Mouse (Mus musculus): ENCODE results near the gene Tle6.

Gene Tle6

DNA sequence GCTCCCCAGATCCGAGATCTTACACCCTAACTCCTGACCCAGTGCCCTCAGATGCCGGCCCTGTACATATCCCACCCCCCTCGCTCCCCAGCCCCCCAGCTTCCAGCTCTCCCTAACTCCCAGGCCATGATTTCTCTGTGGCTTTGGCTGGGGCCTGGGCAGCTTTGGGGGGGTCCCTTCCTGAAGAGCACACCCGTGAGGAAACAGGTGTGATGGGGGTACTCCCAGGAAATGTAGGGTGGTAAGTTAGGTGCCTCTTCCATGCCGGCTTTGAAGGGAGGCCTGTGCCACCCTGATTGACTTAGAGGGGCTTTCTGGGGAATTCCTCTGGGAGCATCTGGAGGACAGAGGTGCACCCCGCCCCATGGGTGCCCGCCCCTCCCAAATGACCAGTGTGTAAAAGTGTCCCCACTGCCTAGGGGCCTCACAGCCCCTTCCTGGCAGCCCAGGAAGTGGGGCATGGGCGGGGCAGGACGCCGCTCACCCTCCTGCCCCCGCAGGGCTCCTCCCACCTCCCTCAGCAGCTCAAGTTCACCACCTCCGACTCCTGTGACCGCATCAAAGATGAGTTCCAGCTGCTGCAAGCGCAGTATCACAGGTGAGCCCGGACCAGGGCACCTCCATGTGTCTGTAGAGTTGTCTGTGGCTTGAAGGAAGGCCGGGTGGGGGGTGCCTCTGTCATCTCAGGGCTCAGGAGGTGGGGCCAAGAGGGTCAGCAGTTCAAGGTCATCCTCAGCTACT lies 40.0 kb downstream of the Tle6 start:
- peak in 1 of 2 experiments; percentile 42 for DNase-seq

DNA sequence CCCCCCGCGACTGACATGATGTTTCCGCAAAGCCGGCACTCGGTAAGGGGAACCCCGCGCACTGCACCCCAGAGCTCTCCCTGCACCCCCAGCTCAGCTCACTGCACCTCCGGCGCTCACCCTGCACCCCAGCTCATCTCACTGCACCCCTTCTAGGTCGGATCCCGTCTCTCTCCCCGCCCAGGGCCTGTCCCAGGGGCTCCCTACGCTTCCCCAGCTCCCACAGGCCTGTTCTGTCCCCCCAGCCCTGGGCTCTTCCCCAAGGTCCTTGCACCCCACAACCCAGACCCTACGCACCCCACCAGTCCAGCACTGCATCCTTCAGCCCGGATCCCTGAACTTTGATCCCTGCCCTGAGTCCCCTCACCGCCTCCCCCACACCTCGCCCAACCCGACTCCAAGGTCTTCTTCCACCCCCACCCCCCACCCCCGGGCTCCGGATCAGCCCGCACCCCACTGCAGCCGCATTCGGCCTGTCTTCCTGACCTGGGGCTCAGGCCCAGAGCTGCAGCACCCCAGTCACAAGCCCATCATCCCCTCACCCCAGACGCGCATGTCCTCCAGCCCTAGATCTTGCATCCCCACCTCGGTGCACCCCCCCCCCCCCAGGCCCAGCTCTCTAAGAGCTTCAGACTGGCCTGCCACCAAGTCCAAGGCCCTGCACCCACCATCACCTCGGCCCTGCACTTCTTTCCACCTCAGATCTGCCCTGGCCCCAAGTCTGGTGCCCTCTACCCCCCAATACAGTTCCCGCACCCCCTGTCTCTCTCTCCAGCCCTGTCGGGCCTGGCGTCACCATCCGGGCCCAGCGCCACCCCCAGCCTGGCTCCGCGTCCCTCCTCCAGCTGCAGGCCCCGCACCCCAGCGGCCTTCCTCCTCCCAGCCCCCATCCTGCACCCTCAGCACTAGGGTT lies 41.0 kb downstream of the Tle6 start:
- peak; percentile 82 to 84 for DNase-seq

DNA sequence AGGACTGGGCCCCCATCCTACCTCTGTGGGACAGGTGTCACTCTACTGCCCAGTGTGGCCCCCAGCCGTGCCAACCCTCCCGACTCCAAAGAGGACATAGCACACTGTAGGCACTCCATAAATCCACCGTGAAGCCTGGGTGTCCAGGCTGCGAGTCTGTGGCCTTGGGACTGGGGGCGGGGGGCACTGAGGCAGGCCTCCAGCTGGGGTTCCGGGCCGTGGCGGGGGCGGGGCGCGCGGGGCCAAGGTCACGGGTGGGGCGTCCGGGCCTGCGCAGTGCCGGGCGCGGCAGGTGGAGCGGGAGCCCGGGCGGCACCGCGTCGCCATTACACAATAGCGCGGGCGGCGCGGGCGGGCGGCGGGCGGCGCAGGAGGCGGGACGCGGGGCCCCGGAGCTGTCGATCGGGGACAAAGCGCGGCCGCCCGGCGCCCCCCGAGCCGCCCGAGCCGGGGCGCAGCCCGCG lies 41.7 kb downstream of the Tle6 start, which contains the start of gene Aes:
Gene Aes, plus strand, starts transcription at position 326 of the 464 bp plus-strand sequence.
- DNase-seq, result peak; percentile 90 to 95

DNA sequence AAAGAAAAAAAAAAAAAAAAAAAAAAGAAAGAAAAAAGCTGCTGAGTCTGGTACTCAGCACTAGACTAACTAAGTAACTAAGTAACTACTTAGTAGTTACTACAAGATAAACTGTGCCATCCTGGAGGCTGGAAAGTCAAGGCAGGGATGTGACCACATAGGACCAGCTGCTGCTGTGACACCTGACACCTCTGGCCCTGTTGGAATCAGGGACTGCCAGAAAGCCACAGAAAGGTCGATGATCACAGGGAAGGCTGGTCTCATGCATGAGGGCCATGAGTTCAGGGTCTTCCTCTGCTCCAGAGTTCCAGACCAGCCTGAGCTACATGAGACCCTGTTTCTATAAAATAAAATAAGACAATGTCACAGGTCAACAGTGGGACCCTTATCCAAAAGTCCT lies 43.4 kb downstream of the Tle6 start:
- DNase-seq, result no peak

DNA sequence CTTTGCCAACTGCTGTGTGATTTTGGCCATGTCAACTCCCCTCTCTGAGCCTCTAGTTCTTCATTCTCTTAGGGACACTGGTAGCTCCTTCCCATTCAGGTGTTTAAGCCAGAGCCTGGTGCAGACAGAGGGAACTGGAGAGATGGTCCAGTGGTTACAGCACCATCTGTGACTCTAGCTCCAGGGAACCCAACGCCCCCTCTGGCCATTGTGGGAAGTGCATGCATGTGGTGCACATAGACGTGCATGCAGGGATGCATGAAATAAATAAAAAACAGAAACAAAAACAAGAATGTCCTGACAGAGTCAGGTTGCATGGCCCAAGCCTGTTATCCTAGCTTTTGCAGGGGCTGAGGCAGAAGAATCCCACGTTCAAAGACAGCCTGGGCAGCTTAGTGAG lies 44.6 kb downstream of the Tle6 start:
- DNase-seq, result peak in 1 of 2 experiments; percentile 42

DNA sequence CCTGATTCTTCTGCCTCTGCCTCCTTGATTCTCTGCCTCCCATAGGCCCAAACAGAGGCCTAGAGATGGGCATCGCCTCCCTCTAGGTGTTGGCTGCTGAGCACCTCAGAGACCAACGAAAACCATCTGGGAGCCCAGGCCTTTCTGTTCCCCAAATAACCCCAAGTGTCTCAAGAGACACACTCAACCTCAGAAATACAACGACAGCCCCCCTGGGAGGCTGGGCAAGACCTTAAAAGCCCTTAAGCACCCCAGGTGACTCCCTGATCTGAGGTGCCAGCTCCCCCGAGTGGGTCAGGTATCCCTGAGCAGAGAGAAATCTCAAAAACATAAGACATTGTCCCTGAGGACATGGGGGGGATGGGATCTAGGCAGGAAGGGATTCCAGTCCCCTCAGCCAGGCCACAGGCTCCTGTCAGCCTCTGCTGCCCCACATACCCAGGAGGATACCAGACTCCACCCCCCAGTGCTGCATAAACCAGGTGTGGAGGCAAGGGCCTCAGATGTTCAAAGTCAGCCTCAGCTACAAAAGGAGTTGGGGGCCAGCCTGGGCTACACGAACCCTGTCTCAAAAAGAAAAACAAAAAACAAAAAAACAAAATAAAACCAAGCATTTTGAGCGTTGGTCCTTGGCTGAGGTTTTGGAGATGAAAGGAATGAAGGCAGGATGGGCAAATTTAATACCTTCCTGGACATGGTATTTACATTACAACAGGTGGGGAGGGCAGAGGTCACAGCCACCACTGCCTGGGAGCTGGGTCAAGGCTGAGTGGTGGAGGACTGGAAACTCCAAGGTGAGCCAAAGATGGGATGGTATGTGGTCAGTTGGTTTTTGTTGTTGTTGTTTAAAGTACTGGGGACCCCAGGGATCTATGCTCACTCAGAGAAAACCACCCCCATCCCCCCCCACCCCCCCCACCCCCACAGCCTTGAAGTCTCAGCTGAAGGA lies 46.8 kb downstream of the Tle6 start:
- DNase-seq, result no peak

DNA sequence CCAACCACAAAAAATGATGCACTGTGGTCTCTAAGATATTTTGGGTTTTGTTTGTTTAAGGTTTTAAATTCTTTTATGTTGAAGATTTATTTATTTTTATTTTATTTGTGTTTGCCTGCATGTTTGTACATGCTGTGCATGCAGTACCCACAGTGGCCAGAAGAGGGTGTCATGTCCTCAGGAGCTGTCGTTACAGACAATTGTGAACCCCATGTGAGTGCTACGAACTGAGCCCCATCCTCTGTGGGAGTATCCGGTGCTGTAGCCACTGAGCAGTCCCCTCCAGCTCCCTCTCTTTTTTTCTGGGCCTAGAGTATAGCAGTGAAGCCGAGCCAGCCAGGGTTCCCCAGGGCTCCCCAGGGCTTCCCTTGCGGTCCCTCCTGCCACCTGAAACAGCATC lies 47.6 kb downstream of the Tle6 start:
- peak in 1 of 2 experiments; percentile 67 for DNase-seq

DNA sequence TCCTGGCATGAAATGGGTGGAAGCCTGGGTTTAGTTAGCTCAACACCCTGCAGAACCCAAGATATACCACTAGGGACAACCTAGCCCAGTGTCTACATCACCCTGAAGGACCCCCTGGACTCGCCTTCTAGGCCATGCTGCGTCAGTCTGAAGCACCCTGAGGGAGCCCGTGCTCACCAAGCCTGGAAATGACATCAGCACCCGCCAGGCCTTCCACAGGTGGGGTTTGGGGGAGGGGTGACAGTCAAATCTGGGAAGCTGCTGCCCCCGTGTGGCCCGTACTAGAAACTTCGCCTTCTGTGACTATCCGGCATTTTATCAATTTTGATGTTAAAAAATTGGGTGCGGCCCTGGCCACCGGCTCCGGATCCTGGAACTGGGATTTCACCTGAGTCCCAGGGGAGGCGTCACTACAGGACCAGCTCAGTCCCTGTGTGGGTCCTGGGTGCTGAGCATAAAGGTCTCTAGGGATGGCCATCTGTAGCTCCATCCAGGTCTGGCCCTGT lies 49.2 kb downstream of the Tle6 start:
- peak; percentile 84 to 91 for DNase-seq

DNA sequence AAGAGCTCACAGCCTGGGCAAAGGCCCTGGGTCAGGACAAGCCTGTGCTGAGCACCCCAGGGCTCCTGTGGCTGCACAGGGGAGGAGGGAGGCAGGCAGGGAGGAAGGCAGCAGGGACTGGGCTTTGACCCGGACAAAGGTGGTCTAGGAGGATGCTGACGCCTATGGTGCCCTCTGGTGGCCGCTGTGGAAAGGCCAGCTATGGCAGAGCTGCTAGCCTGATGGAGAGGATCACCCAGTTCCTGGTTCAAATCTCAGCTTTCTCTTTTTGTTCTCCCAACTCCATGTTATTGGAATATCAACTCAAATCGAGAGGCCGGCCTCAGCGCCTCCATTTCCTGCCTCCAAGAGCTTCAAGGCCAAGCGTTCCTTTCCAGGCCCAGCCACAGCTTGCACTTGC lies 50.6 kb downstream of the Tle6 start:
- peak; percentile 71 to 81 for DNase-seq

DNA sequence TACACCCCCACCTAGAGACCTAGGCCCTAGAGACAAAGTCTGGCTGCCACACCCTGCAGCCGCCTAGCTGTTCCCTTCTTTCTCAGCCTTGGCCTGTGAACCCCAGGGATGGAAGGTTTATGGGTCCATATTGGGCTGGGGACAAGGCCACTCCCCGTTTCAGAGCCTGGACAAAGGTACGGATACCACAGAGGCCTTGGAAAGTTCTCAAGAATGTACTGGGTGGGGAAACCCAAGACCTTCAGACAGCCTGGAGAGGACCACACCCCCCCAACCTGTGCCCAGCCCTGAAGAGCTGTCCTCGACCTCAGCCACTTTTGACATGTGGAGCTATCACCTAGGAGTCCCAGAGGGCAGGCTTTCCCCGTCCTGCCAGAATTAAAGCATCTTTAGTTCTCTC lies 51.9 kb downstream of the Tle6 start:
- no peak for DNase-seq

DNA sequence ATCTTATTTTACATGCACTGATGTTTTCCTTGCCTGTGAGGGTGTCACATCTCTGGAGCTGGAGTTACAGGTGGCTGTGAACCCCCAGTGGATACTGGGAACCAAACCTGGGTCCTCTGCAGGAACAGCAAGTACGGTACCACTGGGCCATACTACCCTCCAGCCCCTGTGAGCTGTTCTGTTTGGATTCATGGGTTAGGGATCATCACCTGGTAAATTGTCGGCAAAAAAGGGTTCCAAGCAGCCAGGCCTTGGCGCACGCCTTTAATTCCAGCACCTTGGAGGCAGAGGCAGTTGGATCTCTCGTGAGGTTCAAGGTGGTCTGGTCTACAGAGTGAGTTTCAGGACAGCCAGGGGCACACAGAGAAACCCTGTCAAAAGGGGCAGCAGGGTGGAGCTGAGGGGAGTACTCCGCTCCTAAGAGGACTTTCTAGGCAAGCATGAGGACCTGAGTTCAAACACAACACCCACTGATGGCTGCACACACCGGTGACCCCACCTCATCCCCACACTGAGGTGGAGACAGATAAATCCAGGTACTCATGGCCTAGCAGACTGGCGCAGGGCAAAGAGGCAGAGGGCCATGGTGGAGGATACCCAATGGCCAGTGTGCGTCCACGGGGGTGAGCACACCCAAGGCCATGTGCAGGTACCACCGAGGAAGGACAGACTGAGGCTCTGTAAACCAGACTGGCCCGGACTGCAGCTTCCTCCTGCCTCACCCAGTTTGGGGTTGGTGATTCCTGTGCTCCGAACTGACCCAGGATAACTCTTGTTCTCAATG lies 53.9 kb downstream of the Tle6 start:
- no peak for DNase-seq

DNA sequence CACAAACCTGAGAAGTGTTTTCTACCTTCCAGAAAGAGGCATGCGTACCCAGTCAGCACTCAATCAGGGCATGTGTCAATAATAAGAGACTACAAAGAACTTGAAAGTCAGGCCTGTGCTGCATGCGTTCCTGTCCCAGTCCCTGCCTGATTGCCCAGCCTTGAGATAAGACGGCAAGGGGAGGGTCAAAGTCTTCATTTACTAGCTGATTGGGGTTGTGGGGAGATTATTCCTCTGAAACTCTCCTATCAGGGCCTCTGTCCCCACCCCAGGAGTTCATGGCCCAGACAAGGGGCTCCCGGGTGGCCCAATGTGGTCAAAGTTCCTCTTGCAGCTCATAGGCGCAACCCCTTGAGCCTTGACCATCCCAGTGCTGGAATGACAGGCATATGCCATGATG lies 54.5 kb downstream of the Tle6 start:
- DNase-seq, result no peak

DNA sequence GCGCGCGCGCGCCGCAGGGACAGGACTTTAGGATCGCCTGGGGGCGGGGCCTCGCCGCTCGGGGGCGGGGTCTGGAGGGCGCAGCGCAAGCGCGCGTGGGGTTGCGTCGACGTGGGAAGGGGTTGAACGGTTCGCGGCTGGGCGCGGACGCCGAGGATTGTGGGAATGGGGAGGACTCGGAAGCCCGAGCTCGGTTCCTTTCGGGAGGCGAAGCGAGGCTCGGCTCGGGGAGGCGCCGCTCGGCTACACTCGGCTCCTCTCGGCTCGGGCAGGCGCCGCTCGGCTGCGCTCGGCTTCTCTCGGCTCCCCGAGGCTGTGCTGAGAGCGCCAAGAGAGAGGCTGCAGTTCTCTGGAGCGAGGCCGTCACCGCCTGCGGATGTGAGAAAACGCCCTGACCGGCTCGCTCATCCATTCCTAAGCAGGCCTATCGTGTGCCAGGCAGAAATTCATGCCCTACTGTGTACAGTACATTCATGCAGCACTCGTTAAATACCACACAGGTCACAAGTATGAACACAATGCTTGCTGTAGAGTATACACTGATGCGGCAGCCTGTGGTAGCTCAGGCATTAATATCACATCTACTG lies 55.6 kb downstream of the Tle6 start, which contains the start of gene Gna11:
Gene Gna11, minus strand, starts transcription at position 30 of the 587 bp plus-strand sequence.
- peak; percentile 100 for DNase-seq

DNA sequence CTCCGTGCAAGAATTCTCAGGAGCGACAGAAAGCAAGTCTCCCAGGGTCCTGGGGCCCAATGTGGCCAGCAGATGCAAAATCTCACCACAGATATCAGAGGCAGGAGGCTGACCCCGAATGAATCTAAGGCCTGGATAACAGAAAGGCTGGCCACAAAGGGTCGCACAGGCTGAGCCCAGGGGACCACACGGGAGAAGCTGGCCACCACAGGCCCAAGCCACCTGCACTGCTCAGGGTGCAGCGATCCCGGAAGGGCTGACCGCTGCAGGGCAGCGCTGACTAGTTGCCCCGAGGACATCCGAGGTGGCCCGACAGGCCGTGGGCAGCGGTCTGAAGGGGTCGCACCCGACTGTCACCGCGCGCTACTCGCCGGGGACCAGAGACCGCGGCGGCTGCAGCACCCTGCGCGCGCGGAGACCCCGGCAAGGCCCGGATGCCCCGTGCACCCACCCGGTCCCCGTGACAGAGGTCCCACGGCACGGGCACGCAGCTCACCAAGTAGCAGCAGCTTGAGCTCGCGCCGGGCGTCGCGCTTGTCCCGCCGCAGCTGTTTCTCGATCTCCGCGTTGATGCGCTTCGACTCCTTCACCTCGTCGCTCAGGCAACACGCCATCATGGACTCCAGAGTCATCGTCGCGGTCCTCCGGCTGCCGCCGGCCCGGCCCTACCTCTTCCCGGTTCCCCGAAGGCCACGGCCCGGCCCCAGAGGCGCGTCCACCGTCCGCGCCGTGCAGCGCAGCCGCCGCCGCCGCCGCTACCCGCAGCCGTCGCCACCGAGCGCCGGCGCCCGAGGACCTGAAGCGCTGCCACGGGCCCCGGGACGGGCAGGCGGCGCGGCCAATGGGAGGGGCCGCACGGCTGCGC lies 56.3 kb downstream of the Tle6 start:
- peak in 1 of 2 experiments; percentile 38 for DNase-seq

DNA sequence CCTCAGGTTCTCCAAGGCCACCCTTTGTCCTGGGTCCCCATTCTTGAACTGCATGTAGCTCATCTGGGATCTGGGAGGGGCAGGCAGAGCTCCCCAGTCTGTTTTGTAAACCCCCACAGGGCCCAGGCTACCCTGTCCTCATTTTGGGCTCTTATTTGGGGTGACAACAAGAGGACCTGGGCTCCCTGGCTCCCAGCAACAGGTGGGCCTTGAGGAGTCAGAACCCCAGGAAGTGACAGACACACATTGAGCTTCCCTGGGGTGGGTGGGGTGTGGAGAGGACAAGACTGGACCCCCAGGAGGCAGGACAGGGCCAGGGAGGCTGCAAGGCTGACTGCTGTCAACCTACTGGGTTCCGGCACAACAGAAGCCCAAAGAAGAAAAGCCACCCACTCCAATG lies 57.2 kb downstream of the Tle6 start:
- peak in 1 of 2 experiments; percentile 42 for DNase-seq

DNA sequence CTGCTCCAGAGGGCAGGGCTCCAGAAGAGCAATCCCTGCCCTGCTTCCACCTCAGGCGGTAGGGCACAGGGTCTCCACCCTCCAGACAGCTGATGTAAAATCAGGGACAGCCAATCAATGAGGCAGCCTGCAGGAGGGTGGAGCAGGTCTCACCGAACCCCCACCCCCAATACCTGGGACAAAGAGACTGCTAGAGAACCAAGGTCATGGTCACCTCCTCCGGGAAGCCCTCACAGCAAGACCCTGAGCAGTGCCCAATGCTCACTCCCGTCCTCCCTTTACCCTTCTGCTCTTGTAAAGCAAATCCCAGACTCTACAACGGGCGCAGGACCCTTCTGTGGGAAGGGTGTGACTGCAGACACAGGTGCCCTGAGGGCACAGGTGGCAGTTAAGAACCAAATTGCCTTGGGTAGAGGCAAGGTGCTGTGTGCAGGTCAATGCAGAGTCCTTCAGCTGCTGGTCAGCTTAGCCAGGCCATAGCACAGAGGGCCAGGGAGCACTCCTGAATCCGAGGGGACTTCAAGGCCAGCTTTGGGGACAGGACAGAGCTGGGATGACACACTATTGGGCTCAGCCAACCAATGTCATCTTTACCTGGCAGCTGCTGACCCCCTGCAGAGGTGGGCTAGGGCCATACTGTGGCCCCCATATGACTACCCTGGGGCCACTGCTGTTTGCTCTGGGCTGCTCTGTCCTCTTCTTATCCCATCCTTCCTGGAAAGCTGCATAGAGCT lies 58.0 kb downstream of the Tle6 start:
- no peak for DNase-seq

DNA sequence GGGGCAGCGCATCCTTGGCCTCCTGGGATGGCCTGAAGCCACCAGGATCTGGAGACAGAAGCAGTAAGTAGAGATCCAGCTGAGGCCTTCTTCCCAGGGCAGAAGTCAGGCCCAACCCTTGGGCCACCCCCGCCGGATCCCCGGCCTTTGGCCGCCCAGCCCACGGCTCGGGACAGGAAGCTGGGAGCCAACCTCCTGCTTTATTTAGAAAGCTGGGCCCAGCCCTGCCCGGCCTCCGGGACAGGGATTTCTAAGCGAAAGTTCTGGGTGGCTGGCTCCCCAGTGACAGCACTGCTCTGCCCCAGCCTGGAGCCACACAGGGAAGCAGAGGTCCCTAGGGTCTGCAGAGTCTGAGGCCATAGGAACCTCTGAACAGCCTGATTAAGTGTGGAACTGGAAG lies 59.1 kb downstream of the Tle6 start:
- no peak for DNase-seq

DNA sequence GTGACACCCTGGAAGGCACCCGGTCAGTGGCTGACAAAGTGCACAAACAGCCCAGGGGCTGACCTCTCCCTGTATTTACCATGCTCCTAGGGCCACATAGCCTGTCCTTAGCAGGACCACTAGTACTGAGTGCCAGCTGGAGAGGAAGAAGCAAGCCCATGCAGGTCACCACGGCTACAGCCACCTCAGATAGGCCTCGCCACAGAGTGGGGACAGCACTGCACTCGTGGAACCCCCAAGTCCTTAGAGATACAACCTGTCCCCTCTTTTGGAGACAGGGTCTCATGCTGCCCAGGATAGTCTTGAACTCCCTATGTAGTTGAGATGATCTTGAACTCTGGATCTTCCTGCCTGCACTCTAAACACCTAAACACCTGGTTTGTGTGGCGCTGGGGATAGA lies 59.5 kb downstream of the Tle6 start:
- DNase-seq, result no peak
